Mouse (Mus musculus): ENCODE results near the gene Pigq. TPM values are rescaled to one million over a fixed set of nuclear protein-coding genes. Genes with fewer than 3 reads are reported as not detected.
A peak's percentile ranks its signal among the peaks of the same experiment; 100 is the strongest.

Gene Pigq
- total and polyA plus RNA-seq, 3 experiments: 41.4 to 431 (median 136) TPM

DNA sequence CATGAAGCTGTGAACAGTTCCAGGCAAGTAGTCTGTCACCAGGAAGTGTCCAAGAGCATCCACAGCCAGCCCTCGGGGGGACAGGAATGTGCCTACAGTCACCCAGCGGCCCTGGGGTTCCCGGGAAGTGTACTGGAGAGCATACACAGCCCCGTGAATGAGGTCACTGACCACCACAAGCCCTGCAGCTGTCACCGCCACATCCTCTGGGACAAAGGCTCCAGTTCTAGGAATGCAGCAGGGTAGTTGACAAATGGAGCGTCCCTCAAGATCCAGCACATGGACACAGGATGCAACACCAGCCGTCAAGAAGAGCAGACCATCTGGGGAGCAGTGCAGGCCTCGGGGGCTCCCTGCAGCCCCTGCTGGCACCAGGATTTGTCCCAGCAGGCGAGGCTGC lies 967 bp downstream of the Pigq start:
- Histone ChIP-seq H3K27me3 (ENCODE audit: insufficient read depth, low read length) (no peaks in the 10 kb centered on the region; the same call in 1 of the 2 replicates), H3K4me1 (ENCODE audit: insufficient read depth, low read depth, low read length) (peaks cover 82% of the 10 kb centered on the region), H3K4me3 (ENCODE audit: low read depth, low read length) (peak overlapping the region; percentile 90; the same call in 1 of the 2 replicates), H3K9me3 (replicated peaks) (no peaks in the 10 kb centered on the region), H3K36me3 (replicated peaks) (peaks cover 20% of the 10 kb centered on the region)
- TF ChIP-seq POLR2AphosphoS5 (IDR thresholded peaks at IDR 0.05; ENCODE audit: insufficient replicate concordance, low read depth, low read length): no peak
- no peak for TF ChIP-seq GATA2 (IDR thresholded peaks at IDR 0.05; ENCODE audit: borderline replicate concordance, low read depth, low read length)
- TF ChIP-seq GATA1 (IDR thresholded peaks at IDR 0.05; ENCODE audit: borderline replicate concordance, low read length): no peak
- TF ChIP-seq TAL1 (conservative IDR thresholded peaks at IDR 0.05; ENCODE audit: low read depth, low read length): no peak
- no peak for TF ChIP-seq CTCF (IDR thresholded peaks at IDR 0.05; ENCODE audit: low read depth, low read length)
- DNase-seq (ENCODE audit: low spot score): no peak
- no peak for ATAC-seq (ENCODE audit: extremely low read depth, insufficient number of reproducible peaks, low FRiP score, poor library complexity, severe bottlenecking)

DNA sequence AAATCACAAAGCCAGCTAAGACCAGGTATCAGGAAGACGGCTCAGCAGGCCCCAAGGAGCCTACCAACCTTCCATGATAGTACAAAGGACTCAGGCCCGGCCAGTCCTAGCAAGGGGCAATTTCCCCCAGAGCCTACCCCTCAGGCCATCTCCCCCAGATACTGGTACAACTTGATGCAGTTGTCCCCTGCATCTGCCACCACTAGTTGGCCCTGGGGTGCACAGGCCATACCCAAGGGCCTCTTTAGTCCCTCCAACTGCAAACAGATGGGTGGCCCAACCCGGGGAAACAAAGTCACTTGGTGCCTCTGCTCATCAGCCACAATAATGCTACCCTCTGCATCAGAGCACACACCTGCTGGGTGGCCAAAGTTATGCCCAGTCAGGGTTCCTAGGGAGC lies 1.5 kb downstream of the Pigq start:
- H3K4me1 ChIP-seq (ENCODE audit: insufficient read depth, low read depth, low read length): peaks cover 83% of the 10 kb centered on the region
- ATAC-seq (ENCODE audit: extremely low read depth, insufficient number of reproducible peaks, low FRiP score, poor library complexity, severe bottlenecking): no peak
- H3K27me3 ChIP-seq (ENCODE audit: insufficient read depth, low read length): no peaks in the 10 kb centered on the region
- no peaks in the 10 kb centered on the region for H3K9me3 ChIP-seq (replicated peaks)
- TF ChIP-seq TAL1 (conservative IDR thresholded peaks at IDR 0.05; ENCODE audit: low read depth, low read length) (no peak), POLR2AphosphoS5 (IDR thresholded peaks at IDR 0.05; ENCODE audit: insufficient replicate concordance, low read depth, low read length) (no peak), CTCF (IDR thresholded peaks at IDR 0.05; ENCODE audit: low read depth, low read length) (no peak), GATA2 (IDR thresholded peaks at IDR 0.05; ENCODE audit: borderline replicate concordance, low read depth, low read length) (no peak), GATA1 (IDR thresholded peaks at IDR 0.05; ENCODE audit: borderline replicate concordance, low read length) (no peak)
- DNase-seq (ENCODE audit: low spot score): no peak
- peak overlapping the region; percentile 90; the same call in 1 of the 2 replicates for H3K4me3 ChIP-seq (ENCODE audit: low read depth, low read length)
- H3K36me3 ChIP-seq (replicated peaks): peaks cover 24% of the 10 kb centered on the region

DNA sequence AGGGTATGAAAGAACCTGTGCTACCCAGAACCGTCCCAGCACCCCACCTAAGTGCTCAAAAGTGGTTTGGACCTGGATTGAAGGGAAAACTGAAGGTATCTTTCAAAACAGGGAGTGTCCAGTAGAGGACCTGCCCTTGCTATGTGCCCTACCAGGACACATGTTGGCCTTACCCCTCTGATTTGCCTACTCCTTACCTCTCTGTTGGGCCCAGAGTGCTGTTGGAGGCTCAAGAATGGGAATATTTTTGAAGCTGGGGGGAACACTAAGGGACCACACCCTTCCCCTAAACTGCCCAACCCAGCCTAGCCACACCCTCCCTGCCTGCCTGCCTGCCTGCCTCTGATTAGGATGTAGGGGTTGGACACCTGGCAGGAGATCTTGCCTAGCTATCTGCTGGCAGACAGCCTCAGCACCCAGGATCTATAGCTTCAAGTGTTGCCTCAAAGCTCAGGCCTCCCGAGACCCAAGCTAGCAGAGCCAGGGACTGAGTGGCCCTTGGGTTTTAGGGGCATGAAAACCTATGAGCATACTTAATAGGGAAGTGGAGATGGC lies 2.1 kb downstream of the Pigq start:
- TF ChIP-seq TAL1 (conservative IDR thresholded peaks at IDR 0.05; ENCODE audit: low read depth, low read length) (peak; percentile 85), CTCF (IDR thresholded peaks at IDR 0.05; ENCODE audit: low read depth, low read length) (no peak)
- H3K4me1 ChIP-seq (ENCODE audit: insufficient read depth, low read depth, low read length): peaks cover 79% of the 10 kb centered on the region
- H3K9me3 ChIP-seq (replicated peaks): no peaks in the 10 kb centered on the region

DNA sequence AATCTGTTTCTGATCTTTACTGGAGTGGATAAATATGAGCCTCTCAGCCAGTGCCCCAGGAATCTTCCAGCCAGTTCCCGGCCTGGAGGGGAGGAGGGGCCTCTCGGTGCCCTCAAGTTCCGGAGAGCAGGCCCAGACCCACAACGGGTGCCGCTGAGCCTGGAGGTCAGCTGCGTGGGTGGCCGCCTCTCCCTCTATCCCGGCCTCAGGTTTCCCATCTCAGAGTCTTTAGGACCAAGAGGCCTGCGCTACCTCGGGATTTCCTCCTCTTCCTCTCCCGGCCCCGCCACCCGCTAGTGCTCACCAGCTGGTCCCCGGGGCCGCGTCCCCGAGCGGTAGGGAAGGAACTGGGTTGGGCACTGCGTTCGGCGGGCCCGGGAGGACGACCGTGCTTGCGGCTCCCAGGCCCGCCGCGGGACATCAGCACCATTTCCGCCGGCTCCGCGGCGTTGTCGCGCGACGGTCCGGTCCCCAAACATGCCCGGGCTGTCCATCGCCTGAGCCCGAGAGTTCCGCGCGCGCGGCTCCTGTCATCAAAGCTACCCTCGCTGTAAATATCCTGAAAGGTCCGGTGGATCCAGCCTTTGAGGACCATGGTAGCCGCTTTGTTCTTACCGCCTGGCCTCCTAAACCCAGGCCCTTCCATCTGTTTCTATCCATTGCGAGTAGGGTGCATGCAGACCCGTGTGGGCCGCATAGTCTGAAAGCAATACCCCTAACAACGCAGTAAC lies 3.1 kb downstream of the Pigq start:
- ATAC-seq (ENCODE audit: extremely low read depth, insufficient number of reproducible peaks, low FRiP score, poor library complexity, severe bottlenecking) (no peak), DNase-seq (ENCODE audit: low spot score) (peak; percentile 74)
- Histone ChIP-seq H3K4me1 (ENCODE audit: insufficient read depth, low read depth, low read length) (peaks cover 80% of the 10 kb centered on the region), H3K27me3 (ENCODE audit: insufficient read depth, low read length) (no peaks in the 10 kb centered on the region), H3K9me3 (replicated peaks) (no peaks in the 10 kb centered on the region), H3K4me3 (ENCODE audit: low read depth, low read length) (peak overlapping the region; percentile 90), H3K36me3 (replicated peaks) (peaks cover 40% of the 10 kb centered on the region)
- TF ChIP-seq TAL1 (conservative IDR thresholded peaks at IDR 0.05; ENCODE audit: low read depth, low read length): no peak

More for the DNA sequence above, 2.1 kb downstream of the Pigq start:
- H3K36me3 ChIP-seq (replicated peaks): peaks cover 30% of the 10 kb centered on the region
- H3K4me3 ChIP-seq (ENCODE audit: low read depth, low read length): peak overlapping the region; percentile 90
- H3K27me3 ChIP-seq (ENCODE audit: insufficient read depth, low read length): no peaks in the 10 kb centered on the region
- ATAC-seq (ENCODE audit: extremely low read depth, insufficient number of reproducible peaks, low FRiP score, poor library complexity, severe bottlenecking) (peak; percentile 82), DNase-seq (ENCODE audit: low spot score) (peak; percentile 83)

- H3K27me3 ChIP-seq (ENCODE audit: insufficient read depth, low read length): no peaks in the 10 kb centered on the region
- DNase-seq (ENCODE audit: low spot score): no peak
- no peak for ATAC-seq (ENCODE audit: extremely low read depth, insufficient number of reproducible peaks, low FRiP score, poor library complexity, severe bottlenecking)
- no peaks in the 10 kb centered on the region for H3K9me3 ChIP-seq (replicated peaks)
- TF ChIP-seq POLR2AphosphoS5 (IDR thresholded peaks at IDR 0.05; ENCODE audit: insufficient replicate concordance, low read depth, low read length) (no peak), GATA1 (IDR thresholded peaks at IDR 0.05; ENCODE audit: borderline replicate concordance, low read length) (no peak), CTCF (IDR thresholded peaks at IDR 0.05; ENCODE audit: low read depth, low read length) (no peak), GATA2 (IDR thresholded peaks at IDR 0.05; ENCODE audit: borderline replicate concordance, low read depth, low read length) (no peak), TAL1 (conservative IDR thresholded peaks at IDR 0.05; ENCODE audit: low read depth, low read length) (no peak)
- peaks cover 97% of the 10 kb centered on the region for H3K36me3 ChIP-seq (replicated peaks)
- H3K4me1 ChIP-seq (ENCODE audit: insufficient read depth, low read depth, low read length): peaks cover 28% of the 10 kb centered on the region
- H3K4me3 ChIP-seq (ENCODE audit: low read depth, low read length): no peak overlapping the region
Observed at GRCm38 (mm10) chr17:25934526-25934925, 10.2 kb downstream of the Pigq start.

DNA sequence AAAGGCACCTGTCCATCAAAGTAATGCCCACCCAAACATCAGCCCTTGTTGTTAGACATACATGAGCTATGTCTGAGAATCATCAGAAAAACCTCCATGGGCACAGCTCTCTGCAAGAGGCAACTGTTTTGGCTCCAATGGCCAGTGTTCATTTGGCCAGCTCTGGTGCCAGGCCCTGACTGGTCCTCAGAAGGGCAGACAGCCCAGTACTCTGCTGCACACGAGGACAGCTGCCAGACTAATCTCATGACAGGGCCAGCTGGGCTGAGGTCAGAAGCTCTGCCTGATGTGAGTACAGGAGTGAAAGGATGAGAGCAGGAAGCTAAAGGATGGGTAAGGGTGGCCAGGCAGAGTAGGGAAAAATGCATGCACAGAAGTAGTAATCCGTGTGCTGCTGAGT lies 19.4 kb downstream of the Pigq start:
- peaks cover 17% of the 10 kb centered on the region for H3K4me1 ChIP-seq (ENCODE audit: insufficient read depth, low read depth, low read length)
- no peak overlapping the region for H3K4me3 ChIP-seq (ENCODE audit: low read depth, low read length)
- no peak for DNase-seq (ENCODE audit: low spot score)
- no peak for ATAC-seq (ENCODE audit: extremely low read depth, insufficient number of reproducible peaks, low FRiP score, poor library complexity, severe bottlenecking)
- no peaks in the 10 kb centered on the region for H3K27me3 ChIP-seq (ENCODE audit: insufficient read depth, low read length)
- TF ChIP-seq GATA2 (IDR thresholded peaks at IDR 0.05; ENCODE audit: borderline replicate concordance, low read depth, low read length): no peak
- TF ChIP-seq CTCF (IDR thresholded peaks at IDR 0.05; ENCODE audit: low read depth, low read length): no peak
- TF ChIP-seq TAL1 (conservative IDR thresholded peaks at IDR 0.05; ENCODE audit: low read depth, low read length): no peak
- TF ChIP-seq POLR2AphosphoS5 (IDR thresholded peaks at IDR 0.05; ENCODE audit: insufficient replicate concordance, low read depth, low read length): no peak
- TF ChIP-seq GATA1 (IDR thresholded peaks at IDR 0.05; ENCODE audit: borderline replicate concordance, low read length): no peak
- H3K9me3 ChIP-seq (replicated peaks): no peaks in the 10 kb centered on the region
- H3K36me3 ChIP-seq (replicated peaks): peaks cover 74% of the 10 kb centered on the region
